Mouse (Mus musculus) midbrain, postnatal 0 days (tissue): Measurements from ENCODE around the gene Tmem263. TPM values are rescaled to one million over a fixed set of nuclear protein-coding genes. Genes with fewer than 3 reads are reported as not detected.

Experiments used
- ATAC-seq: fragments of 200-750 bp; cut with Nextera tagmentation; 2 replicates; pipeline ENCODE4 v1.8.0; 2017; ENCODE audit warnings: moderate number of reproducible peaks, mild to moderate bottlenecking, moderate TSS enrichment, moderate library complexity; ENCODE audit not compliant: low FRiP score
- DNase-seq: peaks from one replicate; pipeline ENCODE4 v3.0.0-alpha.2; 2015; ENCODE audit warnings: low spot score
- H3K27ac ChIP-seq: fragments of 300-500 bp; sonication (generic); 2 replicates; pipeline ENCODE4 v1.5.1; 2014; ENCODE audit warnings: low read depth, mild to moderate bottlenecking, low read length, mixed read lengths
- H3K27me3 ChIP-seq: fragments of 300-500 bp; sonication (generic); 2 replicates; pipeline ENCODE4 v1.6.1; 2014; ENCODE audit warnings: low read length, control low read depth, mixed read lengths; ENCODE audit not compliant: insufficient read depth
- H3K36me3 ChIP-seq: fragments of 300-500 bp; sonication (generic); 2 replicates; pipeline ENCODE4 v1.6.1; 2014; ENCODE audit warnings: low read length, control low read depth, mixed read lengths; ENCODE audit not compliant: insufficient read depth
- H3K4me1 ChIP-seq: fragments of 300-500 bp; sonication (generic); 2 replicates; pipeline ENCODE4 v1.6.1; 2014; ENCODE audit warnings: mild to moderate bottlenecking, control low read depth, antibody characterized with exemption, low read length, mixed read lengths; ENCODE audit not compliant: insufficient read depth
- H3K4me2 ChIP-seq: fragments of 300-500 bp; sonication (generic); 2 replicates; pipeline ENCODE4 v1.6.1; 2014; ENCODE audit warnings: low read depth, mild to moderate bottlenecking, low read length, mixed read lengths; ENCODE audit not compliant: poor library complexity, severe bottlenecking
- H3K4me3 ChIP-seq: fragments of 300-500 bp; sonication (generic); 2 replicates; pipeline ENCODE4 v1.5.1; 2014; ENCODE audit warnings: low read depth, mild to moderate bottlenecking, low read length, moderate library complexity
- H3K9ac ChIP-seq: fragments of 300-500 bp; sonication (generic); replicated peaks from 2 replicates; pipeline ENCODE4 v1.6.1; 2014; ENCODE audit warnings: mild to moderate bottlenecking, low read length, moderate library complexity, mixed read lengths; ENCODE audit not compliant: poor library complexity, severe bottlenecking
- H3K9me3 ChIP-seq: fragments of 300-500 bp; sonication (generic); 2 replicates; pipeline ENCODE4 v1.6.1; 2016; ENCODE audit warnings: low read length, control low read depth
- CTCF ChIP-seq: IDR thresholded peaks from 2 replicates; pipeline ENCODE4 v1.5.1; 2016; ENCODE audit warnings: antibody characterized with exemption, mild to moderate bottlenecking
- WGBS: fragments of 180-500 bp; shearing (Covaris S2); extraction: QIAGEN DNeasy Blood & Tissue Kit; methylation state at CpG from one replicate; pipeline ENCODE4 v1.1.7; 2014; 5-methylcytosine and 5-hydroxymethylcytosine counted together
- polyA plus RNA-seq: library from polyadenylated mRNA; unstranded; fragments of >200 nt; fragmentation: Nextera tagmentation; extraction: Ambion mirVana; gene quantifications from 2 replicates; pipeline ENCODE4 v1.2.1, GENCODE M21; 2015
- total RNA-seq: library from RNA; depleted of rRNA; stranded (reverse); fragments of >200 nt; gene quantifications from 2 replicates; pipeline ENCODE4 v1.2.3, GENCODE M21; 2014; rRNA removed

Gene Tmem263
- total RNA-seq = 29.6 and 33.5 TPM in 2 replicates
- polyA plus RNA-seq = 44.2 and 46.5 TPM in 2 replicates

- H3K4me1 ChIP-seq = no peaks in the 10 kb centered on the region
- peak; percentile 35; the same call in 1 of the 2 replicates for TF ChIP-seq CTCF
- ATAC-seq = peak; percentile 95
- H3K27me3 ChIP-seq = no peaks in the 10 kb centered on the region
- peak within 1 kb of the TSS; percentile 97 for H3K4me3 ChIP-seq
- H3K4me2 ChIP-seq = peak within 1 kb of the TSS; percentile 90
- H3K9ac ChIP-seq = peak within 1 kb of the TSS; percentile 95
- H3K36me3 ChIP-seq = no peaks in the 10 kb centered on the region
- H3K27ac ChIP-seq = peak within 1 kb of the TSS; percentile 92
- under 1% methylated on average over 40 of the region's 96 CpGs for WGBS
- DNase-seq = peak; percentile 95
- H3K9me3 ChIP-seq = no peaks in the 10 kb centered on the region
Observed at GRCm38 (mm10) chr10:85102247-85103084, at the start of gene Tmem263, which contains the start of gene Fhl4. Gene Tmem263 (plus strand): TSS chr10:85102627. Gene Fhl4 (minus strand): TSS chr10:85102495.

GRCm38 (mm10) chr10:85054876-85055275 is 47.6 kb upstream of the Tmem263 start:
- no peak overlapping the region for H3K9ac ChIP-seq
- H3K4me1 ChIP-seq = no peaks in the 10 kb centered on the region
- no peaks in the 10 kb centered on the region for H3K27me3 ChIP-seq
- no peak for ATAC-seq
- WGBS = 89% methylated on average over 2 of the region's 2 CpGs
- H3K36me3 ChIP-seq = no peaks in the 10 kb centered on the region
- H3K9me3 ChIP-seq = no peaks in the 10 kb centered on the region
- no peak for DNase-seq
- H3K4me2 ChIP-seq = no peak overlapping the region
- no peak for TF ChIP-seq CTCF
- H3K27ac ChIP-seq = no peak overlapping the region
- no peak overlapping the region for H3K4me3 ChIP-seq

- no peak overlapping the region for H3K4me3 ChIP-seq
- no peak overlapping the region for H3K4me2 ChIP-seq
- no peak overlapping the region for H3K9ac ChIP-seq
- no peaks in the 10 kb centered on the region for H3K27me3 ChIP-seq
- H3K4me1 ChIP-seq = no peaks in the 10 kb centered on the region
- DNase-seq (no peak), ATAC-seq (no peak)
- no peak for TF ChIP-seq CTCF
- no peaks in the 10 kb centered on the region for H3K9me3 ChIP-seq
- H3K27ac ChIP-seq = no peak overlapping the region
- H3K36me3 ChIP-seq = no peaks in the 10 kb centered on the region
- 55% methylated on average over 4 of the region's 4 CpGs for WGBS
Observed at GRCm38 (mm10) chr10:85071605-85072152, 30.7 kb upstream of the Tmem263 start.

GRCm38 (mm10) chr10:85101841-85102240 is 586 bp upstream of the Tmem263 start:
- ATAC-seq = peak; percentile 38; the same call in 1 of the 2 replicates

GRCm38 (mm10) chr10:85103085-85103885 is 858 bp downstream of the Tmem263 start:
- under 1% methylated on average over 32 of the region's 34 CpGs for WGBS

More at GRCm38 (mm10) chr10:85101841-85102240, 586 bp upstream of the Tmem263 start:
- under 1% methylated on average over 10 of the region's 10 CpGs for WGBS
- Histone ChIP-seq H3K4me3 (peak overlapping the region; percentile 97), H3K36me3 (no peaks in the 10 kb centered on the region), H3K27me3 (no peaks in the 10 kb centered on the region), H3K9ac (peak overlapping the region; percentile 95), H3K9me3 (no peaks in the 10 kb centered on the region), H3K4me2 (peak overlapping the region; percentile 90), H3K27ac (peak overlapping the region; percentile 92), H3K4me1 (no peaks in the 10 kb centered on the region)
- DNase-seq = no peak
- no peak for TF ChIP-seq CTCF

More at GRCm38 (mm10) chr10:85103085-85103885, 858 bp downstream of the Tmem263 start:
- Histone ChIP-seq H3K9me3 (no peaks in the 10 kb centered on the region), H3K4me1 (no peaks in the 10 kb centered on the region), H3K4me3 (peak overlapping the region; percentile 97), H3K9ac (peak overlapping the region; percentile 95), H3K4me2 (peak overlapping the region; percentile 90), H3K27ac (peak overlapping the region; percentile 92), H3K27me3 (no peaks in the 10 kb centered on the region), H3K36me3 (no peaks in the 10 kb centered on the region)
- peak; percentile 19 for DNase-seq
- ATAC-seq = peak; percentile 48; the same call in 1 of the 2 replicates
- no peak for TF ChIP-seq CTCF
